Mouse (Mus musculus) kidney, embryonic 14.5 days (tissue): ENCODE measurements around the gene Slc31a2. TPM values are rescaled to one million over a fixed set of nuclear protein-coding genes. Genes with fewer than 3 reads are reported as not detected.

ENCODE experiments used
- ATAC-seq: fragments of 200-750 bp; cut with Nextera tagmentation; 2 replicates; pipeline ENCODE4 v1.8.0; 2017; ENCODE audit warnings: moderate number of reproducible peaks, mild to moderate bottlenecking, moderate TSS enrichment, moderate library complexity; ENCODE audit not compliant: low FRiP score, low TSS enrichment
- H3K27ac ChIP-seq: fragments of 300-500 bp; sonication (generic); 2 replicates; pipeline ENCODE4 v1.5.1; 2014; ENCODE audit warnings: low read depth, mild to moderate bottlenecking, low read length, moderate library complexity, mixed read lengths
- H3K27me3 ChIP-seq: fragments of 300-500 bp; sonication (generic); 2 replicates; pipeline ENCODE4 v1.6.1; 2014; ENCODE audit warnings: mild to moderate bottlenecking, low read length; ENCODE audit not compliant: control insufficient read depth, insufficient read depth
- H3K36me3 ChIP-seq: fragments of 300-500 bp; sonication (generic); 2 replicates; pipeline ENCODE4 v1.6.1; 2014; ENCODE audit warnings: low read length, mixed read lengths; ENCODE audit not compliant: control insufficient read depth, insufficient read depth
- H3K4me1 ChIP-seq: fragments of 300-500 bp; sonication (generic); 2 replicates; pipeline ENCODE4 v1.6.1; 2014; ENCODE audit warnings: low read length, mixed read lengths; ENCODE audit not compliant: control insufficient read depth, insufficient read depth
- H3K4me2 ChIP-seq: fragments of 300-500 bp; sonication (generic); replicated peaks from 2 replicates; pipeline ENCODE4 v1.6.1; 2014; ENCODE audit warnings: low read depth, mild to moderate bottlenecking, low read length
- H3K4me3 ChIP-seq: fragments of 300-500 bp; sonication (generic); 2 replicates; pipeline ENCODE4 v1.5.1; 2014; ENCODE audit warnings: mild to moderate bottlenecking, low read length
- H3K9ac ChIP-seq: fragments of 300-500 bp; sonication (generic); 2 replicates; pipeline ENCODE4 v1.6.1; 2014; ENCODE audit warnings: low read depth, mild to moderate bottlenecking, low read length, moderate library complexity
- H3K9me3 ChIP-seq: fragments of 300-500 bp; sonication (generic); 2 replicates; pipeline ENCODE4 v1.6.1; 2016; ENCODE audit warnings: low read length; ENCODE audit not compliant: control insufficient read depth
- WGBS: fragments of 180-500 bp; shearing (Covaris S2); extraction: QIAGEN DNeasy Blood & Tissue Kit; methylation state at CpG from one replicate; pipeline ENCODE4 v1.1.7; 2014; 5-methylcytosine and 5-hydroxymethylcytosine counted together
- polyA plus RNA-seq: library from polyadenylated mRNA; unstranded; fragments of >200 nt; fragmentation: Nextera tagmentation; extraction: Ambion mirVana; gene quantifications from 2 replicates; pipeline ENCODE4 v1.2.1, GENCODE M21; 2014

Gene Slc31a2
- polyA plus RNA-seq, 1 experiment from 2014 or later: 19.9 TPM

DNA sequence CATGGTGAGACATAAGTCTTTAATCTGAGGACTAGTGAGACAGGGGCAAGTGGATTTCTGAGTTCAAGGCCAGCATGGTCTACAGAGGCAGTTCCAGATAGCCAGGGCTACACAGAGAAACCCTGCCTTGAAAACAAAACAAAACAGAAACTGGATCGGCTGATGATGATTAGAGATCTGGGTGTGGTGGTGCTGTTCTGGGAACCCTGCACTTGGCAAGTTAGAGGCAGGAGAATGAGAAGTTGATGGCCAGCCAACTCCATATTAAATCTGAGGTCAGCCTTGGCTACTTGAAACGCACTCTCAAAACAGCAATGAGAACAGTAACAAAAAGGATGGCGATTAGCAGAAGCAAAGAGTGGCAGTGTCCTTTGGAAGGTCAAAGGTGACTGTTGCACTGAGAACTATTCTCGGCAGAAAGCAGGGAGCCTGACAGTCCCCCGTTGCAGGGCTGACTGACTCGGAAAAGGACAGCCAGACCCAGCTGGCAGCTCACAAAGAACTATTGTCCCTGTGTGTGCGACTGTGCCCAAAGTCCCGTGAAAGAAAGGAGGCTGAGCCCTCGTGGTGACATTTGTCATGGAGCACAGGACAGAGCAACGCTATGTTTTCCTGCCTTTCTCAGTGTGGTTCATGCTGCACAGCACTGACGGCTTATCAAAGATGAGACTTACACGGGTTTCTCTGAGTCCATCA is 12.6 kb downstream of the Slc31a2 start:
- no peak overlapping the region for H3K4me2 ChIP-seq
- no peaks in the 10 kb centered on the region for H3K9me3 ChIP-seq
- H3K4me1 ChIP-seq: no peaks in the 10 kb centered on the region
- WGBS: 29% methylated on average over 12 of the region's 12 CpGs
- H3K27ac ChIP-seq: no peak overlapping the region
- H3K27me3 ChIP-seq: no peaks in the 10 kb centered on the region
- ATAC-seq: peak; percentile 60
- no peak overlapping the region for H3K9ac ChIP-seq
- H3K4me3 ChIP-seq: no peak overlapping the region
- no peaks in the 10 kb centered on the region for H3K36me3 ChIP-seq

DNA sequence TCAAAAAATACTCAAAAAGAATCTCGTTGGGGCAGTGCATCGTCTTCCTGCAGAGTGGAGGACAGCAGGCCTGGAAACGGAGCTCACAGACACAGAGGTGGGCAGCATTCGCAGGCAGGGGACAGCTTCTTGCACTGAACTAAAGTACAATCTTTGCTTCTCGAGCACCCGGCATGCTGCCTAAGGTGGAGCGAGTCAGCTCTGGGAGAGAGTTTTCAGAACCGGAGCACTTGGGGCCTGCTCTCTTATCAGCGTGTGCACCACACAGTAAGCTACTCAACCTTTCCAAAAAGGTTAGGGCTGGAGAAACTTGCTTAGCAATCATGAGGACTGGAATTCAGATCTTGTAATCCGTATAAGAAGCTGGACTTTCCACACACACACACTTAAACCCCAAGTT is 14.3 kb downstream of the Slc31a2 start:
- Histone ChIP-seq H3K4me2 (no peak overlapping the region), H3K9me3 (no peaks in the 10 kb centered on the region), H3K36me3 (no peaks in the 10 kb centered on the region), H3K27ac (no peak overlapping the region), H3K4me3 (no peak overlapping the region), H3K4me1 (no peaks in the 10 kb centered on the region), H3K27me3 (no peaks in the 10 kb centered on the region), H3K9ac (no peak overlapping the region)
- WGBS: 85% methylated on average over 10 of the region's 10 CpGs
- no peak for ATAC-seq

DNA sequence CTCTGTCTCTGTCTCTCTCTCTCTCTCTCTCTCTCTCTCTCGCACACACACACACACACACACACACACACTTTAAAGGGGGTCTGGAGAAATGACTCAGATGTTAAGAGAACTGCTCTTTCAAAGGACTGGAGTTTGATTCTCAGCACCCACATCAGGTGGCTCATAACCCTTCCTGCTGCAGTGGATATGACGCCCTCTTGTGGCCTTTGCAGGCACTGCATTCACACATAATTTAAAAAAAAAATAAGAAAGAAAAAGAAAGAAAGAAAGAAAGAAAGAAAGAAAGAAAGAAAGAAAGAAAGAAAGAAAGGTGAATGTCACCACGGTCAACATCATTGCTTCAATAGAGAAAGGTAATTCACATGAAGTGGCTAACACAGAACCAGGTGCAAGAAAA is 14.9 kb downstream of the Slc31a2 start:
- no peak overlapping the region for H3K4me2 ChIP-seq
- H3K4me1 ChIP-seq: no peaks in the 10 kb centered on the region
- no peaks in the 10 kb centered on the region for H3K36me3 ChIP-seq
- H3K27ac ChIP-seq: no peak overlapping the region
- H3K9me3 ChIP-seq: no peaks in the 10 kb centered on the region
- no peak overlapping the region for H3K4me3 ChIP-seq
- H3K27me3 ChIP-seq: no peaks in the 10 kb centered on the region
- WGBS: 65% methylated on average over 3 of the region's 3 CpGs
- ATAC-seq: no peak
- no peak overlapping the region for H3K9ac ChIP-seq

DNA sequence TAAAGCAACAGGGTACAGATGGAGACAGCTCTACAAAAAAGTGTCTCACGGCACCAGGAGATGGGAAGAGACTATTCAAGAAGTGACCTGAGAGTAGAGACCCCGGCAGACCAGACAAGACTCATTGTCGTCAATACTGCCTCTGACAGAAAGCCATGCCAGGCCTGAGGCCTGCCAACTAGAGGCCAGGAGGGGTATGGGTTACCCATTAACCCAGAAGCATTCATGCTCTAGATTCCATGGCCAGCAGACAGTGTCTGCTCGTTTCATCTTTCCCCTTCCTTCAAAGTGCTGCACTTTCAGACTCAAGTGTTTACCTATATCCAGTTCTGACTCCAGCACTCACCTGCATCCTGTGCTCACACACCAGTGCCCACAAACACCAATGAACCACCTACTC is 15.7 kb downstream of the Slc31a2 start:
- Histone ChIP-seq H3K36me3 (no peaks in the 10 kb centered on the region), H3K4me2 (no peak overlapping the region), H3K9me3 (no peaks in the 10 kb centered on the region), H3K4me1 (no peaks in the 10 kb centered on the region), H3K4me3 (no peak overlapping the region), H3K27ac (no peak overlapping the region), H3K9ac (no peak overlapping the region), H3K27me3 (no peaks in the 10 kb centered on the region)
- ATAC-seq: peak; percentile 58
- WGBS: 65% methylated on average over 4 of the region's 4 CpGs

DNA sequence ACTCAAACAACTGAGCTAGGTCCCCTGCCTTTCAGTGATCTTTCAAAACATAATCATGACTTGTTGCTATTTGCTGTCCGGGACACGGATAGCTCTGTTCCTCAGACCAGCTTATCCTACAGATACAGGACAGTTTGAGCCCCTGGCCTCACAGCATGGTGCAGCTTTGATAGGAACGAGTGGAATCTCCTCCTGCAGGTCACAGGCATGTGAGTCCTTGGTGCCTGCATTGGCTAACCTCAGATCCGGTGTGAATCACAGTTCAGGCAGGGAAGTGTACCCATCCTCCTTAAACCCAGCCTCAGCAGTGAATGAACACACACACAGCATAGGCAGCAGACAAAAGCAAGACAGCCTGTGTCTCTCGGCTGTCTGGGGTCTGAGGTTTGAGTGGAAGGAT is 19.0 kb downstream of the Slc31a2 start:
- H3K9me3 ChIP-seq: no peaks in the 10 kb centered on the region
- no peaks in the 10 kb centered on the region for H3K36me3 ChIP-seq
- no peaks in the 10 kb centered on the region for H3K27me3 ChIP-seq
- ATAC-seq: no peak
- no peak overlapping the region for H3K27ac ChIP-seq
- no peaks in the 10 kb centered on the region for H3K4me1 ChIP-seq
- no peak overlapping the region for H3K4me3 ChIP-seq
- H3K4me2 ChIP-seq: no peak overlapping the region
- no peak overlapping the region for H3K9ac ChIP-seq
- WGBS: 71% methylated on average over 5 of the region's 5 CpGs

DNA sequence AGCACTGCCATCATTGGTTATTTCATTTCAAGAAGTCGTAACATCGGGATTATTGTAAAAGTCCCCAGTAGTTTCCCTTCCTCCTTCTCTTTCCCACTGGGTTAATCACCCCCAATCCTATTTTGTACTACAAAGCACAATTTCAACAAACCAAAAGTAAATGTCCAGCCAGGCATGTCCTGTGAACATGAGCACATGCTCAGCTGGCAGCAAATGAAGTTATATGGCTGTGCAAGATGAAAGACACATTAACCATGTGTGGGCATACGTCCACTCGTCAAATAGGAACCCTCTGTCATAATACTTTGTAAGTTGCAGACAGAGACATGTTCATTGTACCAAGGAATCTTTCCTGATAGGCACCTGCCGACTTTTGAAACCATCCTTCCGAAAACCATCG is 20.6 kb downstream of the Slc31a2 start:
- no peak overlapping the region for H3K9ac ChIP-seq
- H3K27ac ChIP-seq: no peak overlapping the region
- H3K4me1 ChIP-seq: peaks cover 5% of the 10 kb centered on the region; the same call in 1 of the 2 replicates
- H3K9me3 ChIP-seq: no peaks in the 10 kb centered on the region
- WGBS: 83% methylated on average over 7 of the region's 7 CpGs
- no peaks in the 10 kb centered on the region for H3K27me3 ChIP-seq
- no peak for ATAC-seq
- no peaks in the 10 kb centered on the region for H3K36me3 ChIP-seq
- no peak overlapping the region for H3K4me3 ChIP-seq
- no peak overlapping the region for H3K4me2 ChIP-seq

DNA sequence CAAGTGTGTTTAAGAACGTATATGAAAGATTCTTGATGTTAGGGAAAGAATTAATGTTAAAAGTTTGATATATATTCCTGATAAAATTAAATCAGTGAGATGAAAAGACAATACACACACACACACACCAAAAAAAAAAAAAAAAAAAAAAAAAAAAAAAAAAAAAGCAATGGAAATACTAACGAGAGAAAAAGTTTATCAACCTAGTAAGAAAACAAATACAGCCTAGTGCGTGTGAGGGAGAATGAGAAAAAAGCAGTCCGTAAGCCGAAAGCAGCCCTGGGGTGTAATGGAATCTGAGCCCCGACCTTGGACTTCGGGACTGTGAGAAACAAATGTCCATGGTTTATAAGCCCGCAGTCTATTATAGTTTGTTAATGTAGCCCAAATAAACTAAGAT is 23.2 kb downstream of the Slc31a2 start:
- Histone ChIP-seq H3K27me3 (no peaks in the 10 kb centered on the region), H3K27ac (no peak overlapping the region), H3K4me1 (peaks cover 5% of the 10 kb centered on the region; the same call in 1 of the 2 replicates), H3K4me3 (no peak overlapping the region; the same call in 1 of the 2 replicates), H3K36me3 (no peaks in the 10 kb centered on the region), H3K9ac (no peak overlapping the region), H3K4me2 (peak overlapping the region; percentile 82; the same call in 1 of the 2 replicates), H3K9me3 (no peaks in the 10 kb centered on the region)
- no peak for ATAC-seq
- 79% methylated on average over 8 of the region's 8 CpGs for WGBS

DNA sequence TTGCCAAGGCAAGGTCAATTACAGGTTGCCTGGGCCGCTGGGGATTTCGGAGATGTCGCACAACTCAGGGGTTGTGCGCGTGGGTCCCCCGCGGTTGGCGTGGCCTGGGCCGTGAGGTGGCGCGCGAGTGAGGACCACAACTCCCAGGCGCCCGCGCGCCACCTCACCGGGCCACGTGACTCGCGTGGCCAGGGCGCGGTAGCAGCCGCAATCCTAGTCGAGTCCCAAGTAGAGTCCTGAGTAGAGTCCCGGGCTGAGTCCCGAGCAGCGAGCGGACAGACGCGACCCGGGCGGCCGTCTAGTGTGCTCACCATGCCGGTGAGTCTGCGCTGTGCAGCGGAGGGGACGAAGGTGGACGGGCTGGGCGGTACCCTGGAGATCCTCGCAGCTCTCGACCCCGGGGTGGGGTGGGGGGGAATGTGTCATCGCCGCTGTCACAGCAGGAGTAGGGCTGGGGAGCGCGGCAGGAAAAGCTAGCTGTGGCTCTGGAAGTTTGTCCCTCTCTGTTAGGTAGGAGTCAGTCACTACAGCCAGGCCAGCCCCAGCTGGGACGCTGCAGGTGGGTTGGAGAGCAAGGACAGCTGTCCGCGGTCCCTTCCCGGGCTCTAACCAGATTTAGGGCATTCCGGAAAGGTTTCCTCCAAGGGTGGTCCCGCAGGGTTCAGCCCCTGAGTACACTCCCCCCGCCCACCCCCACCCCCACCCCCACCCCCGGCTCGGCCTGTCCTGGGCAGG is 24.1 kb downstream of the Slc31a2 start:
- peak overlapping the region; percentile 40 for H3K9ac ChIP-seq
- H3K27ac ChIP-seq: peak overlapping the region; percentile 20; the same call in 1 of the 2 replicates
- peak overlapping the region; percentile 48 for H3K4me3 ChIP-seq
- H3K36me3 ChIP-seq: no peaks in the 10 kb centered on the region
- peak overlapping the region; percentile 82 for H3K4me2 ChIP-seq
- H3K9me3 ChIP-seq: no peaks in the 10 kb centered on the region
- under 1% methylated on average over 55 of the region's 55 CpGs for WGBS
- H3K4me1 ChIP-seq: peaks cover 5% of the 10 kb centered on the region; the same call in 1 of the 2 replicates
- H3K27me3 ChIP-seq: no peaks in the 10 kb centered on the region
- peak; percentile 92 for ATAC-seq
